Mouse (Mus musculus): Measurements from ENCODE around the gene Samd14. TPM values are rescaled to one million over a fixed set of nuclear protein-coding genes. Genes with fewer than 3 reads are reported as not detected.

Samd14 gene
- polyA plus RNA-seq, 1 experiment from 2014 or later: 57.8 TPM

GRCm38 (mm10) chr11:94973313-94973712 lies 36.4 kb upstream of the Samd14 start:
- H3K4me2 ChIP-seq: no peak overlapping the region
- H3K27ac ChIP-seq (ENCODE audit: low read depth, low read length): no peak overlapping the region
- no peak overlapping the region for H3K4me3 ChIP-seq (ENCODE audit: low read depth, low read length)
- H3K27me3 ChIP-seq (replicated peaks; ENCODE audit: control insufficient read depth, insufficient read depth, low read length): peaks cover 2% of the 10 kb centered on the region; the same call in 1 of the 2 replicates
- H3K36me3 ChIP-seq (ENCODE audit: control insufficient read depth, insufficient read depth, low read length): no peaks in the 10 kb centered on the region
- H3K4me1 ChIP-seq (replicated peaks; ENCODE audit: control insufficient read depth, insufficient read depth, low read length): no peaks in the 10 kb centered on the region
- no peaks in the 10 kb centered on the region for H3K9me3 ChIP-seq (ENCODE audit: control insufficient read depth, low read length)
- ATAC-seq (replicated peaks; ENCODE audit: low FRiP score) (no peak), DNase-seq (ENCODE audit: low spot score) (no peak)
- 58% methylated on average over 4 of the region's 4 CpGs for WGBS
- H3K9ac ChIP-seq (ENCODE audit: low read depth, low read length): no peak overlapping the region

- H3K9me3 ChIP-seq (ENCODE audit: control insufficient read depth, low read length): no peaks in the 10 kb centered on the region
- WGBS: 78% methylated on average over 2 of the region's 2 CpGs
- H3K4me1 ChIP-seq (replicated peaks; ENCODE audit: control insufficient read depth, insufficient read depth, low read length): peaks cover 12% of the 10 kb centered on the region
- H3K4me2 ChIP-seq: no peak overlapping the region
- DNase-seq (ENCODE audit: low spot score) (no peak), ATAC-seq (replicated peaks; ENCODE audit: low FRiP score) (no peak)
- no peak overlapping the region for H3K27ac ChIP-seq (ENCODE audit: low read depth, low read length)
- H3K4me3 ChIP-seq (ENCODE audit: low read depth, low read length): no peak overlapping the region
- peaks cover 2% of the 10 kb centered on the region; the same call in 1 of the 2 replicates for H3K27me3 ChIP-seq (replicated peaks; ENCODE audit: control insufficient read depth, insufficient read depth, low read length)
- H3K36me3 ChIP-seq (ENCODE audit: control insufficient read depth, insufficient read depth, low read length): no peaks in the 10 kb centered on the region
- H3K9ac ChIP-seq (ENCODE audit: low read depth, low read length): no peak overlapping the region
Measured at GRCm38 (mm10) chr11:94974951-94975350, 34.7 kb upstream of the Samd14 start.

DNA sequence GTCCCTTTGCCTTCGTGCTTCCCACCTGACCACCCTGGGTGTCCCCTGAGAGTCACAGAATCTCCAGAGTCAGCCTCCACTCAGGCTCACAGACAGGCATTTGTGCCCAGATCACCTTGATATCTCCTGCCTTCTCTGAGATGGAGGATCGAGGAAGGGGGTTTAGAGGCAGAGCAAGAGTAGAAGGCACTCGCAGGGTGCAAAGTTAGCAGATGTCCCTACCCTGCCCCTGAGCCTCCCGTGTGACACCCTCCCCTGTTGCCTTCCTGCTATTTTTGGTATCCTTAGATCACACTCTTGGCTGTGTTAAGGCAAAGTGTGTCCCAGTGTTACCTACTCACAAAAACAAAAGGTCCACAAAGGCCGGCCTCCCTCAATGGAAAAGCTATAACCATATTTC lies 33.5 kb upstream of the Samd14 start, which contains the start of gene Sgca:
Sgca (minus strand) TSS at position 129 of the 400 bp plus-strand sequence.
- peaks cover 2% of the 10 kb centered on the region; the same call in 1 of the 2 replicates for H3K27me3 ChIP-seq (replicated peaks; ENCODE audit: control insufficient read depth, insufficient read depth, low read length)
- no peak within 1 kb of the TSS for H3K4me2 ChIP-seq
- no peak within 1 kb of the TSS for H3K9ac ChIP-seq (ENCODE audit: low read depth, low read length)
- H3K36me3 ChIP-seq (ENCODE audit: control insufficient read depth, insufficient read depth, low read length): no peaks in the 10 kb centered on the region
- H3K4me1 ChIP-seq (replicated peaks; ENCODE audit: control insufficient read depth, insufficient read depth, low read length): peaks cover 12% of the 10 kb centered on the region
- no peaks in the 10 kb centered on the region for H3K9me3 ChIP-seq (ENCODE audit: control insufficient read depth, low read length)
- DNase-seq (ENCODE audit: low spot score) (no peak), ATAC-seq (replicated peaks; ENCODE audit: low FRiP score) (no peak)
- H3K4me3 ChIP-seq (ENCODE audit: low read depth, low read length): no peak within 1 kb of the TSS
- H3K27ac ChIP-seq (ENCODE audit: low read depth, low read length): no peak within 1 kb of the TSS
- 70% methylated on average over 5 of the region's 5 CpGs for WGBS

- H3K9me3 ChIP-seq (ENCODE audit: control insufficient read depth, low read length): no peaks in the 10 kb centered on the region
- 49% methylated on average over 9 of the region's 9 CpGs for WGBS
- H3K4me2 ChIP-seq: peak overlapping the region; percentile 66
- no peaks in the 10 kb centered on the region for H3K36me3 ChIP-seq (ENCODE audit: control insufficient read depth, insufficient read depth, low read length)
- H3K27me3 ChIP-seq (replicated peaks; ENCODE audit: control insufficient read depth, insufficient read depth, low read length): no peaks in the 10 kb centered on the region
- no peak overlapping the region for H3K9ac ChIP-seq (ENCODE audit: low read depth, low read length)
- 0 out of 2 replicates have a peak overlapping the region, but pooled peaks have one; percentile 13 for H3K27ac ChIP-seq (ENCODE audit: low read depth, low read length)
- H3K4me3 ChIP-seq (ENCODE audit: low read depth, low read length): peak overlapping the region; percentile 31; the same call in 1 of the 2 replicates
- H3K4me1 ChIP-seq (replicated peaks; ENCODE audit: control insufficient read depth, insufficient read depth, low read length): peaks cover 12% of the 10 kb centered on the region
- ATAC-seq (replicated peaks; ENCODE audit: low FRiP score) (no peak), DNase-seq (ENCODE audit: low spot score) (no peak)
Measured at GRCm38 (mm10) chr11:94978178-94978915, 31.3 kb upstream of the Samd14 start.

- Histone ChIP-seq H3K4me1 (replicated peaks; ENCODE audit: control insufficient read depth, insufficient read depth, low read length) (peaks cover 12% of the 10 kb centered on the region), H3K4me2 (peak overlapping the region; percentile 66), H3K27me3 (replicated peaks; ENCODE audit: control insufficient read depth, insufficient read depth, low read length) (no peaks in the 10 kb centered on the region), H3K27ac (ENCODE audit: low read depth, low read length) (peak overlapping the region; percentile 73; the same call in 1 of the 2 replicates), H3K9ac (ENCODE audit: low read depth, low read length) (peak overlapping the region; percentile 12), H3K4me3 (ENCODE audit: low read depth, low read length) (peak overlapping the region; percentile 31; the same call in 1 of the 2 replicates), H3K9me3 (ENCODE audit: control insufficient read depth, low read length) (no peaks in the 10 kb centered on the region), H3K36me3 (ENCODE audit: control insufficient read depth, insufficient read depth, low read length) (no peaks in the 10 kb centered on the region)
- under 1% methylated on average over 20 of the region's 20 CpGs for WGBS
- peak; percentile 93 for DNase-seq (ENCODE audit: low spot score)
- ATAC-seq (replicated peaks; ENCODE audit: low FRiP score): peak; percentile 88
Measured at GRCm38 (mm10) chr11:94978947-94979346, 30.7 kb upstream of the Samd14 start.

- peak overlapping the region; percentile 73 for H3K27ac ChIP-seq (ENCODE audit: low read depth, low read length)
- H3K4me3 ChIP-seq (ENCODE audit: low read depth, low read length): peak overlapping the region; percentile 31; the same call in 1 of the 2 replicates
- no peaks in the 10 kb centered on the region for H3K36me3 ChIP-seq (ENCODE audit: control insufficient read depth, insufficient read depth, low read length)
- 65% methylated on average over 11 of the region's 11 CpGs for WGBS
- H3K27me3 ChIP-seq (replicated peaks; ENCODE audit: control insufficient read depth, insufficient read depth, low read length): no peaks in the 10 kb centered on the region
- peak overlapping the region; percentile 66 for H3K4me2 ChIP-seq
- DNase-seq (ENCODE audit: low spot score) (no peak), ATAC-seq (replicated peaks; ENCODE audit: low FRiP score) (peak; percentile 80)
- H3K4me1 ChIP-seq (replicated peaks; ENCODE audit: control insufficient read depth, insufficient read depth, low read length): peaks cover 15% of the 10 kb centered on the region
- H3K9ac ChIP-seq (ENCODE audit: low read depth, low read length): peak overlapping the region; percentile 12
- no peaks in the 10 kb centered on the region for H3K9me3 ChIP-seq (ENCODE audit: control insufficient read depth, low read length)
Measured at GRCm38 (mm10) chr11:94979462-94980179, 30.1 kb upstream of the Samd14 start.

GRCm38 (mm10) chr11:94985140-94985539 lies 24.5 kb upstream of the Samd14 start:
- DNase-seq (ENCODE audit: low spot score) (no peak), ATAC-seq (replicated peaks; ENCODE audit: low FRiP score) (no peak)
- Histone ChIP-seq H3K27me3 (replicated peaks; ENCODE audit: control insufficient read depth, insufficient read depth, low read length) (no peaks in the 10 kb centered on the region), H3K9me3 (ENCODE audit: control insufficient read depth, low read length) (no peaks in the 10 kb centered on the region), H3K36me3 (ENCODE audit: control insufficient read depth, insufficient read depth, low read length) (no peaks in the 10 kb centered on the region), H3K27ac (ENCODE audit: low read depth, low read length) (no peak overlapping the region), H3K4me3 (ENCODE audit: low read depth, low read length) (no peak overlapping the region), H3K4me1 (replicated peaks; ENCODE audit: control insufficient read depth, insufficient read depth, low read length) (peaks cover 39% of the 10 kb centered on the region), H3K9ac (ENCODE audit: low read depth, low read length) (no peak overlapping the region), H3K4me2 (no peak overlapping the region)
- WGBS: 50% methylated on average over 1 of the region's 1 CpGs

DNA sequence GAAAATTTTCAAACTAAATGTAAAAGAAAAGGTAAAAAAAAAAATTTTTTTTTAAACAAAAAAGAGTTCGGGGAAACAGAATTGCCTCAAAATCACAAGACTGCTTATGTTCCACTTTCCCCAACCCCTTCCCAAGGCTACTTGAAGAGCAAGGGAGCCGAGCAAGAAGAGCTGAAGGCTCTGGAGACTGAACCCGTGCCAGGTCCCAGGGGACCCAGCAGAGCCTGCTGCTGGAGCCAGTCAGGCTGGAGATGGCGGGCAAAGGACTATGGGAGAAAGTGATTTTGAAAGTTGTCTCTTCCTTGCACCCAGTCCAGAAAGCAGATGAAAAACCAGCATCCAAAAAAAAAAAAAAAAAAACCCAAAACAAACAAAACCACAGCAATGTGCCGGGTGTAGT lies 23.9 kb upstream of the Samd14 start:
- H3K4me3 ChIP-seq (ENCODE audit: low read depth, low read length): no peak overlapping the region
- no peak overlapping the region for H3K27ac ChIP-seq (ENCODE audit: low read depth, low read length)
- no peaks in the 10 kb centered on the region for H3K27me3 ChIP-seq (replicated peaks; ENCODE audit: control insufficient read depth, insufficient read depth, low read length)
- H3K9me3 ChIP-seq (ENCODE audit: control insufficient read depth, low read length): no peaks in the 10 kb centered on the region
- 73% methylated on average over 5 of the region's 5 CpGs for whole genome bisulfite sequencing
- H3K36me3 ChIP-seq (ENCODE audit: control insufficient read depth, insufficient read depth, low read length): no peaks in the 10 kb centered on the region
- ATAC-seq (replicated peaks; ENCODE audit: low FRiP score) (no peak), DNase-seq (ENCODE audit: low spot score) (no peak)
- no peak overlapping the region for H3K9ac ChIP-seq (ENCODE audit: low read depth, low read length)
- H3K4me1 ChIP-seq (replicated peaks; ENCODE audit: control insufficient read depth, insufficient read depth, low read length): peaks cover 44% of the 10 kb centered on the region
- no peak overlapping the region for H3K4me2 ChIP-seq
